Mouse (Mus musculus): ENCODE results near the gene Gm15023. TPM values are rescaled to one million over a fixed set of nuclear protein-coding genes. Genes with fewer than 3 reads are reported as not detected.
"Not testable (repeated sequence)": the region's sequence is repeated elsewhere in the genome, so short reads cannot be mapped to it uniquely, and the experiment has no call there.

Gm15023 gene
- under 1 TPM in 1 of 2 experiments, not detected in 1; 0.22 TPM for polyA plus RNA-seq (2017; shearing (Covaris generic))

GRCm38 (mm10) chrX:135177532-135177931, at the start of gene Gm15023:
TSS of gene Gm15023 (minus strand) at chrX:135177632.
- not testable (repeated sequence) for ATAC-seq

- no peak for ATAC-seq
Observed at GRCm38 (mm10) chrX:135210436-135211221, 33.2 kb upstream of the Gm15023 start, which contains the start of gene Tceal6. TSS of gene Tceal6 (minus strand) at chrX:135210687.

- ATAC-seq: not testable (repeated sequence)
Observed at GRCm38 (mm10) chrX:135209773-135210435, 32.5 kb upstream of the Gm15023 start.

- ATAC-seq: not testable (repeated sequence)
Observed at GRCm38 (mm10) chrX:135189924-135190323, 12.5 kb upstream of the Gm15023 start.

GRCm38 (mm10) chrX:135188661-135189060, 11.2 kb upstream of the Gm15023 start:
- not testable (repeated sequence) for ATAC-seq

Other genes with a start within 250 kb of the Gm15023 start
- under 1 TPM in 1 of 2 experiments, not detected in 1; 0.42 TPM for gene Nxf2, start 212.9 kb downstream of the Gm15023 start, polyA plus RNA-seq (2017; shearing (Covaris generic))
- 10 to 100 TPM in 1 of 2 experiments, 1 to 10 TPM in 1; 8.1 to 10.7 TPM for gene Zmat1, start 168.4 kb downstream of the Gm15023 start, polyA plus RNA-seq (2017; shearing (Covaris generic))
- gene Tceal6, start 33.1 kb upstream of the Gm15023 start, polyA plus RNA-seq (2017; shearing (Covaris generic)): not detected
- gene Pramel3, start 124.7 kb upstream of the Gm15023 start, polyA plus RNA-seq (2017; shearing (Covaris generic)): not detected
- gene Gm5128, start 195.7 kb upstream of the Gm15023 start, polyA plus RNA-seq (2017; shearing (Covaris generic)): not detected